Mouse (Mus musculus): Measurements from ENCODE around the gene Tmem270.

DNA sequence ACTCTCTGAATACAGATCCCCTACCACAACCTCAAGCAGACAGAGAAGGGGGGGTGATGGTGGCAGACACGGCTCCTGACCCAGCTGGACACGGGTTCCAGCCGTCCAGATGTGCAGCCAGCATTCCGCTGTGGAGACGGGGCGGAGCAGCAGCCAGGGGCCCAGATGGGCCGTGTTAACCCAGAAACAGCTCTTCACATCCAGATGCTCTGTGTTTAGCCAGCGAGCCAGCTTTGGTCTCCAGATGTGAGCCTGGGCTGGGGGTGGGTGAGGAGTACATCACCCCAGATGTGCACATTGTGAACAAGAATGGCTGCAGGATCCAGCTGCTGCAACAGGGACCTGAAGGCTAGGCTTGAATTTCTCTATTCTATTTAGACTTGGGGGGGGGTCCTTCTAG lies 11.2 kb downstream of the Tmem270 start:
- TF ChIP-seq CTCF (conservative IDR thresholded peaks at IDR 0.05 in 1 of 2, IDR thresholded peaks at IDR 0.05 in 1 of 2; ENCODE audit: low read depth in 2 of 2, low read length in 2 of 2) (no peak), ZKSCAN1 (IDR thresholded peaks at IDR 0.05; ENCODE audit: borderline replicate concordance, low read depth, low read length) (no peak), E2F4 (IDR thresholded peaks at IDR 0.05; ENCODE audit: insufficient replicate concordance, low read depth, low read length) (no peak), TCF12 (IDR thresholded peaks at IDR 0.05; ENCODE audit: low read depth, low read length) (no peak), POLR2A (IDR thresholded peaks at IDR 0.05; ENCODE audit: low read depth, low read length) (no peak), EP300 (IDR thresholded peaks at IDR 0.05; ENCODE audit: low read length) (no peak), ZMIZ1 (IDR thresholded peaks at IDR 0.05; ENCODE audit: low read depth, low read length) (no peak), ZNF384 (IDR thresholded peaks at IDR 0.05; ENCODE audit: low read depth, low read length) (no peak), MAZ (IDR thresholded peaks at IDR 0.05; ENCODE audit: low read depth, low read length) (no peak), MAFK (IDR thresholded peaks at IDR 0.05; ENCODE audit: insufficient replicate concordance, low read length) (no peak), NRF1 (IDR thresholded peaks at IDR 0.05; ENCODE audit: low read depth, low read length) (no peak)

Data from CH12.LX (cell line).